In genomic region chr13:59412672-59413071, GRCm38 (mm10) we compare ENCODE assay signal across 28 mouse cellular contexts.
"Had no signal": no experiment of that assay in that cellular context is flagged by ENCODE, and none has a peak within 500 bp of the region (broad histone marks: within the 10 kb centered on the region; RNA-seq: fewer than 3 reads in every experiment).

No protein-coding gene starts in this region.

- H3K9ac ChIP-seq: embryonic facial prominence, embryonic 12.5 days; embryonic facial prominence, embryonic 13.5 days; embryonic facial prominence, embryonic 15.5 days; forebrain, embryonic 12.5 days; forebrain, embryonic 13.5 days; forebrain, embryonic 15.5 days; forebrain, postnatal 0 days had no signal

- ATAC-seq: forebrain, embryonic 13.5 days; forebrain, embryonic 14.5 days; forebrain, embryonic 15.5 days; forebrain, embryonic 16.5 days; forebrain, postnatal 0 days had no signal

- H3K9me3 ChIP-seq: embryonic facial prominence, embryonic 10.5 days; embryonic facial prominence, embryonic 12.5 days; embryonic facial prominence, embryonic 13.5 days; embryonic facial prominence, embryonic 15.5 days; forebrain, embryonic 10.5 days; forebrain, embryonic 12.5 days; forebrain, embryonic 13.5 days; forebrain, embryonic 15.5 days had no signal

- H3K4me2 ChIP-seq: embryonic facial prominence, embryonic 12.5 days; embryonic facial prominence, embryonic 13.5 days; embryonic facial prominence, embryonic 15.5 days; forebrain, embryonic 12.5 days; forebrain, embryonic 13.5 days; forebrain, embryonic 15.5 days had no signal

- H3K36me3 ChIP-seq: embryonic facial prominence, embryonic 10.5 days; embryonic facial prominence, embryonic 12.5 days; embryonic facial prominence, embryonic 13.5 days; embryonic facial prominence, embryonic 15.5 days; forebrain, embryonic 10.5 days; forebrain, embryonic 12.5 days; forebrain, embryonic 15.5 days had no signal

- H3K4me3 ChIP-seq: embryonic facial prominence, embryonic 10.5 days; embryonic facial prominence, embryonic 12.5 days; embryonic facial prominence, embryonic 13.5 days; embryonic facial prominence, embryonic 15.5 days; erythroblast, embryonic 14.5 days; forebrain, embryonic 10.5 days; forebrain, embryonic 12.5 days; forebrain, embryonic 13.5 days; forebrain, embryonic 15.5 days; gastrocnemius, adult 2 months; heart, adult 2 months had no signal

- H3K27ac ChIP-seq: embryonic facial prominence, embryonic 10.5 days; embryonic facial prominence, embryonic 12.5 days; embryonic facial prominence, embryonic 13.5 days; embryonic facial prominence, embryonic 15.5 days; forebrain, embryonic 10.5 days; forebrain, embryonic 12.5 days; forebrain, embryonic 13.5 days; forebrain, embryonic 15.5 days; gastrocnemius, adult 2 months; heart, adult 2 months had no signal

- DNase-seq: cerebellum, adult 2 months; cerebellum, adult 8-10 months; cerebellum, adult 9-10 months; cerebellum, adult 9-11 months; cerebellum, postnatal 10 days; cerebellum, postnatal 14 days; cerebellum, postnatal 25 days; cerebellum, postnatal 36 days; embryo, embryonic 11 days; forebrain, postnatal 0 days; gastrocnemius, adult 2 months; gastrocnemius, postnatal 10 days; gastrocnemius, postnatal 14 days; gastrocnemius, postnatal 25 days; gastrocnemius, postnatal 36 days; heart, adult 18-20 months; heart, adult 2 months had no signal

- H3K4me1 ChIP-seq: embryonic facial prominence, embryonic 10.5 days; embryonic facial prominence, embryonic 12.5 days; embryonic facial prominence, embryonic 13.5 days; embryonic facial prominence, embryonic 15.5 days; forebrain, embryonic 10.5 days; forebrain, embryonic 12.5 days; forebrain, embryonic 13.5 days; forebrain, embryonic 15.5 days had no signal

- H3K27me3 ChIP-seq: embryonic facial prominence, embryonic 12.5 days; embryonic facial prominence, embryonic 13.5 days; embryonic facial prominence, embryonic 15.5 days; forebrain, embryonic 12.5 days; forebrain, embryonic 13.5 days; forebrain, embryonic 15.5 days had no signal
